Mouse (Mus musculus) monocyte, adult 5-6 weeks (primary cell): Measurements from ENCODE around the gene Tnfrsf13c. TPM values are rescaled to one million over a fixed set of nuclear protein-coding genes. Genes with fewer than 3 reads are reported as not detected.
A peak's percentile ranks its signal among the peaks of the same experiment; 100 is the strongest.
"Not testable (repeated sequence)": the region's sequence is repeated elsewhere in the genome, so short reads cannot be mapped to it uniquely, and the experiment has no call there.

Experiments used
- ATAC-seq: fragments of 153-309, 156-312 bp; replicated peaks from 2 replicates; pipeline ENCODE4 v1.8.0; 2017; ENCODE audit warnings: mild to moderate bottlenecking; ENCODE audit not compliant: low TSS enrichment, insufficient number of reproducible peaks, severe bottlenecking, poor library complexity, low FRiP score
- total RNA-seq: library from RNA; stranded (forward); fragments of 200-1000, 200-491, 200-594 nt; gene quantifications from 3 replicates; pipeline ENCODE4 v1.2.3, GENCODE M21; 2017

Tnfrsf13c gene
- total RNA-seq, result 13.6 to 19.3 TPM (median 17.9 TPM) in 3 replicates

DNA sequence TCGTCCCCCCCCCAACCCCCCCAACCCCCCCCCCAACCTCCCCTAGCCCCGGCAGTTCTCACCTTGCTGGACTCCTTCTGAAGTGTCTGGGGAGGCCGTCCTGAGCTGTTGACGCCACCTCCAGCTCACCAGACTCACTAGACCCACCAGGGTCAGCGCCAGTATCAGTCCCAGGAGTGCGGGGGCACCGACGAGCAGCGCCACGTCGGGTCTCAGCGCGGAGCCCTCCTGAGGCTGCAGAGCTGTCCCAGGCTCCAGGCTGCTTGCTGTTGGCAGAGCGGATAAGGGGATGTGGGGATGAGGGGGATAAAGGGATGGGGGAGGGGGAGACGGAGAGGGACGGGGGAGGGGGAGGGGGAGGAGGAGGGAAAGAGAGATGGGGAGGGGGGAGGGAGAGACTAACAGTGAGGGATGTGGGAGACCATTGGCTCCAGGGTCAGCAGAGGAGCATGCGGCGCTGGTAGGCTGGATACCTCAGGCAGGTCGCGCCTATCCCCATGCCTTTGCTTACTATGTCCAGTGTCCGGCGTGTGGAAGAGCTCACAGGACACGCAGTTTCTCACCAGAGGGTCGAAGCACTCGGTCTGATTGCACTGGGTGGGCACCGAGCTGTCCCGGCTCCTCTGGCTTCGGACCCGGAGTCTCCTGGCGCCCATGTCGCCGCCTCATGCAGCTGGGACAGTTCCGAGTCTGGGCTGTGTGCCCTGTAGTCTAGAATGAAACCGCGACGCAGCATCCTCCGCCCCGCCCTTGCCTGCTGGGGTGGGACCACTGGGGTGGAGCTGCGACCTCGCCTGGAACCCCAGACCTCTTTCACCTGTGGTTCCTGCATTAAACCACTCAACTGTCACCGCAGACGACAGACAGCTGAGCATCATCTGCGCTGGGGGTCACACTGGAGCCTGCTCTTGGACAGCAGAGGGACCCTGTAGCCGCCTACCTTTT, at the start of gene Tnfrsf13c:
Tnfrsf13c (minus strand) TSS at position 713 of the 945 bp plus-strand sequence.
- ATAC-seq, result peak; percentile 41

DNA sequence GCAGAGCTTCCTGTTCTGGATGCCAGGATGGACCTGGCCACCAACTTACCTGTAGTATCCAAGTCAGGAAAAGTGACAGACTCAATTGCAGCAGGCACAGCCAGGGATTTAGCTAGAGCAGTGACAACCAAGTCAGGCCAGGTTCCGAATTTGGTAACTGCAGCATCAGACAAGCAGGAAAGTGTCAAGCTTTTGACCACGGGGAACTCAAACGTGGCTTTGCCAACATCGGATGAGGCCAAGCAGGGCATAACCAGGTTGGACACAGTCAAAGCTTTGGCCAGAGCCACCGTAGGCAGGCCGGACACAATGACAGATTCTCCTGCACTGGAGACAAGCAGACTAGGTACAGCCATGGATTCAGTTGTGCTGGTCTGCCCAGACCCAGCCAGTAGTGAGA, 48.1 kb upstream of the Tnfrsf13c start:
- no peak for ATAC-seq

DNA sequence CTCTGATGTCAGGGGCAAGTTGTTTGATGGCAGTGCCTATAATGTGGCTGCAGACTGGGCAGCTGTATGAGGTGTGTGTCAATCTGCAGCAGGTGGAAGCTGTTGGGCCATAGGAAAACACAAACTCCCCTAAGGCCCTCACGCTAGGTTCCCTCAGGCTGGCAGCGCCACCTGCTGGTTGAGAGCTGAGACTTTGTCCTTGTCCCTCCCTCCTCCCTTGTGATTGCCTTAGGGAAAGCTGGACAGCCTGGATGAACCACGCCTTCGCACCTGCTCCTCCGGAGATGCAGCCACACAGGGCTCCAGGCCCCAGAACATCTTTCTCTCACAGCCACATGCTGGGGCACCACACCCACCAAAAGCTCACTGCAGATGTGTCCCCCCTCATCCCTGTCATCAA, 47.0 kb upstream of the Tnfrsf13c start:
- ATAC-seq, result no peak

DNA sequence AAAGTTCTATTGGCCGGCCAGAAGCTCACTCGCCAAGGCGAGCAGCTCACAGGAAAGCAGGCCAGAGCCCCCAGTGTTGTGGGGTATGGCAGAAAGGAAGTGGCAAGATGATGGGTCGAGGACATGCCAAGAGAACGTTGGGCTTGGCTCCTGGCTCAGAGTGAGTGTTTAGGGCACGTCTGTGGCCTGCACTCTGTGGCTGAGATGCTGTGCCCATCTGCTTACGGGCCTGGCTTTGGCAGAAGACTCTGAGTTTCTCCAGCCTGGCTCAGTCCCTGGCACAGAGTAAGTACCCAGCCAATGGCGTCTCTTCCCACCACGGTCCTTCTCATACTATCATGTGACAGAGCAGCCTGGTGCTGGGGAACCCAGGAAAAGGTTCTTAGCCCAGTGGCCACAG, 44.6 kb upstream of the Tnfrsf13c start:
- ATAC-seq, result no peak

DNA sequence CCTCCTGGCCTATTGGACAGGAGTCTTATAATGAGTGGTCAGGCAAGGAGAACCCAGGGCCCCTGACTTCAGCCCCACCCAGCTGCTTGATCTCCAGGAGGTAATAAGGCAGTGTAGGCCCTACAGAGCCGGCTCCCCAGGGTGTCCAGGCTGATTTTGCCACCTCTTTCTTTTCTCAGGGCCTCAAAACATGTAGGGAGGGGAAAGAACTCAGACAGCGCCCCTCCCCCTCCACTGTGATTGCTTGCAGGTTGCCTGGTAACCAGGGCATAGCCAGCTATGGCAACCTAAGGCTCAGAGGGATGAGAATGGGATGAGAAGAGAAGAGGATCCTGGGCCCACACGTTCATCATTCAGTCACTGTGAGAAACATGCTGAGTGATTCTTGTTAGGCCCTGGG, 44.0 kb upstream of the Tnfrsf13c start:
- no peak for ATAC-seq

DNA sequence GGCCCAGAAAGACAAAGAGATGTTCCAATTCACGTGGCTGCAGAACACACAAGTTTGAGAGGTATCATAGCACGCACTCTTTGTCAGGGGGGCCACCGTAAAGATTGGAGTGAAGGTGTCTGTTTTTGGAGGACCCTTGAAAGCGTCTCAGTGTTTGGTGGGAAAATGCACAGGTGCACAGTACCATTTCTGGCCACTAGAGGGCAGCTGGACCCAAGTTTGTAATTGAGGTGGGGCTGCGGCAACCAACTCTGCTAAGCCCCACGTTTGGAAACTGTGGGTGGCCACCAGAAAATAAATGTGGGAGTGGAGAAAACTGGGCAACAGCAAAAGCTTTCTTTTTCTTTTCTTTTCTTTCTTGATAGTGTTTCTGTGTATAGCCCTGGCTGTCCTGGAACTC, 42.2 kb upstream of the Tnfrsf13c start:
- peak; percentile 49; the same call in 1 of the 2 replicates for ATAC-seq

DNA sequence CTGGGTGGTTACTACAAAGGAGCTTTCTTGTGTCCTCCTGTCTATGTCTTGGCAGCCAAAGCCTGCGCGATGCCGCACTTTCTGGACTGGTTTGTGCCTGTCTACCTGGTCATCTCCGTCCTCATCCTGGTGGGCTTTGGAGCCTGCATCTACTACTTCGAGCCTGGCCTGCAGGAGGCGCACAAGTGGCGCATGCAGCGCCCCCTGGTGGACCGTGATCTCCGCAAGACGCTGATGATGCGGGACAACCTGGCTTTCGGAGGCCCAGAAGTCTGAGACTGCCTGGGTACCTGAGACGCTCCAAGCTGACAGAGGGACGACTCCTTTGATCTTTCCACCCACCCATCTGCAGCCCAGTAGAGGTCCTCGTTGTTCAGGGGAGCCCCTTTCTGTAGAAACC, 35.3 kb upstream of the Tnfrsf13c start:
- 0 out of 2 replicates have a peak, but pooled peaks have one; percentile 60 for ATAC-seq

DNA sequence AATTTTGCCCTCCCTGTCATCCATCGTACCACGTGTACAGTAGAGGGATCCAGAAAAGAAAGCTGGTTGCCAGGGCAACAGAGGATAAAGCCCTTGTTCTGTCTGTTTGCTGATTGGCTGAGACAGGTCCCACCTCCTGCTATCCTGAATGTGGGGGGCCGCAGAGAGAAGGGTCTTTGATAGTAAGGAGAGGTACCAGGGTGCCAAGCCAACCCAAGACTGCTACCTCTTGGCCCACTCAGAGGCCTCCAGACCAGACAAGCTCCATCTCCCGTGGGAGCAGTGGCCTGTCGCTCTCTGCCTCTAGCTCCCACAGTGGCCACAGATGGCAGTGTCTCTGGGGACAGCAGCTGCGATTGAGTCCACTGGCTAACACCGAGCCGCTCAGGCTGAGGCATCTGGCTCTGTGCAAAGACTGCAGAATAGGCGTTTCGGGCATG, 31.8 kb upstream of the Tnfrsf13c start:
- ATAC-seq, result no peak

DNA sequence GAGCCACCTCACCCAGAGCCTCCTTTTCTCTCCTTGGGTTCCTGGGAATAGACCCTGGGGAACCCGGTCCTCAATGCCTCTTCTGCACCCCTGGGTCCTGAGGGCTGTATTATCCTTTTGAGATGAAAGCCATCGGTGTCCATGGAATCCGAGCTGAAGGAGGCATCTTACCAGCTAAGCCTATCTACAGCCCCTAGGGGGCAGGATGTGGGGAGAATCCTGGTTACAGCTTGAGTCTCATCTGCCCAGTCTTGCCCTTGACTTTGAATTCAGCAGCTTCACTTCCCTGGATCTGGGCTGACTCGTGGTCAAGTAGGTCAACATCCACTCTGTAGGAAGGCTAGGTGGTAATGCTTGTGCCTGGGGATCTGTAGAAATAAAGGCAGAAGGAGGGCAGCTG, 31.1 kb upstream of the Tnfrsf13c start:
- ATAC-seq, result no peak

DNA sequence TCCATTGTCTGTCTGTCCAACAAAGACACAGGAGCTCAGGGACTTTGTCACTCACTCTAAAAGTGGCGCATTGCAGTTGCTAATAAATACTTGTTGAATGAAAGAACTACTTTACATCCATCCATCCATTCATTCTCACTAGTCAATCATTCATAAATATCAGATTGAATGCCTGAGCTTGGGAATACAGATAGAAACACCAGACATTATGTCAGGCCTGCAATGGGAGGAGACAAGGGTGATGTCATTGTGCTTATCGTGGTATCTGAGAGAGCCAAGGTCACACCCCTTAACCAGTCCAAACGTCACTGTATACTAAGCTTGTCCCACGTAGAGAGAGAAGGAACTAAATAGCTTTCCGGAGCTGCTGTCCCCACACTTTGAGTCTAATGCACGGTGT, 27.9 kb upstream of the Tnfrsf13c start, which contains the start of gene 1500009C09Rik:
1500009C09Rik (plus strand) TSS at position 301 of the 400 bp plus-strand sequence.
- ATAC-seq, result no peak

DNA sequence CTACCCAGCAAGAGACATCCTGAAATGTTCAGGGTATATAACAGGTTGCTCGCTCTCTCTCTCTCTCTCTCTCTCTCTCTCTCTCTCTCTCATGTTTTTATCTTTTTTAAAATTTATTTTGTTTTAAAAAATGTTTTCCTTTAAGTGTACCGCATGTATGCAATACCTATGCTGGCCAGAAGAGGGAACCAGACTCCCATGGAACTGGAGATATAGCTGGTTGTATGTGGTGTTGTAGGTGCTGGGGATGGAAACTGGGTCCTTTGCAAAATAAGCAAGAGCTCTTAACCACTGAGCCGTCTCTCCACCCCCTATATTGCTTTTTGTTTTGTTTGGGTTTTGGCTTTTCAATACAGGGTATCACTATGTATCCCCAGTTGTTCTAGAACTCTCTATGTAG, 27.4 kb upstream of the Tnfrsf13c start:
- ATAC-seq, result no peak

DNA sequence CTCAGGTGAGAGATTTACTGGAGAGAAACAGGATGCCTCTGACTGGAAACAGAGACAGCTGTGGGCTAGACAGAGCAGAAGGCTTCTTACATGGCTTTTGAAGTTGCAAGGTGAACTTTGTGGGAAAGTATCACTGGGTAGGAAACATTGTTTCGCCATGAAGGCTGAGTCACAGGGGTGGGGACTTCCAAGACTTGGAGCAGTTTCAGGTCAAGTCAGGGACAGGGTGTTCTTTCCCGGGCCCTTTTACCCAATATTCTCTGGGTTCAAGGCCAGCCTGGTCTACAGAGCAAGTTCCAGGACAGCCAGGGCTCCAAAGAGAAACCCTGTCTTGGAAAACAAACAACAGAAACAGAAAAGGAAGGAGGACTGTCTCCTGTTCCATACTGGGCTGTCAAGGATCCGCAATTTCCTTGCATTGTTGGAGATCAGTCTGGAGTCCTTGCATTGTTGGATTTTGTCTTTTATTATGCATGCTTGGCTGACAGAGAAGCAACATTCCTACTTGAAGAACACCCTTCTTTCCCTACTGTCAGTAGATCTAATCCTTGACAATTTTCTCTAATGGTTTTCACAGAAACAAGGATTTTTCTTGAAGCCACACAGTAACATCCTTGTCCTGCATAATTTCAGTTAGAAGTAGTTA, 23.1 kb upstream of the Tnfrsf13c start:
- no peak for ATAC-seq

DNA sequence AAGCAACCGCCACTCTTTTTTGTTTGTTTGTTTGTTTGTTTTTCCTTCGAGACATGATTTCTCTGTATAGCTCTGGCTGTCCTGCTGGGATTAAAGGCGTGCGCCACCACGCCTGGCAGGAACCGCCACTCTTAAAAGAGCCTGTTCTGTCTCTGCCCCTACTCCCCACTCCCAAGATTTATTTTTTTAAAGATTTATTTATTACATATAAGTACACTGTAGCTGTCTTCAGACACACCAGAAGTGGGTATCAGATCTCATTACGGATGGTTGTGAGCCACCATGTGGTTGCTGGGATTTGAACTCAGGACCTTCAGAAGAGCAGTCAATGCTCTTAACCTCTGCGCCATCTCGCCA, 20.6 kb upstream of the Tnfrsf13c start:
- not testable (repeated sequence) for ATAC-seq

DNA sequence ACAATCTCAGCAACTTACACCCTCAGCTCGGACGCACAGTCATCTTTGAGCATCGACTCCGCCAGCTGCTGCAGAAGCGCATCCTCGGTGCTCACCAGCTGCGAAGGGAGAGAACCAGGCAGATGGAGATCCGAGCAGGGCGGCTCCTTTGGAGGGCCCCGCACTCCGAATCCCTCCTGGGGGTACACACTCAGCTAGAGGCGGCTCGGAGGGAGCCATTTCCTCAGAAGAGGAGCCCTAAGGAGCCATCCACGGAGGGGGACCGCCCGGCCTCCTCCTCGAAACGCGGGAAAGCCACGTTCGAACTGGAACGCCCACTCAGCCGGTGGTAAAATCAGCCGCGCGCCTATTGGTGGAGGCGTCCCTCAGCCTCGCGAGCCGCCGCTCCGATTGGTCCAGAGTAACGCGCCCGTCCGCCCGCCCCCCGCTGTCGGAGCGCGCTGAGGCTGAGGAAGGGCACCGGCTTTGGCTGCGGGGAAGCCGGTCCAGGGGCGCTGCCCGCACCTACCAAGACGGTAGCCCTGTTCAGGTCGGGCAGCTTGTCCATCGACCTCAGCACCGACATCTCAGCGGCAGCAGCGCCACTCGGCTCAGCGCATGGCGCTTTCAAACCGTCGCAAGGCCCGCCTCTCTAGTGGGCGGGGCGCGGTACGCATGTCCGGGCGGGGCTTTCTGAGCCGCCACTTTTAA, 20.1 kb upstream of the Tnfrsf13c start, which contains the start of gene Cenpm:
Cenpm (minus strand) TSS at position 634 of the 690 bp plus-strand sequence.
- peak; percentile 96 for ATAC-seq

DNA sequence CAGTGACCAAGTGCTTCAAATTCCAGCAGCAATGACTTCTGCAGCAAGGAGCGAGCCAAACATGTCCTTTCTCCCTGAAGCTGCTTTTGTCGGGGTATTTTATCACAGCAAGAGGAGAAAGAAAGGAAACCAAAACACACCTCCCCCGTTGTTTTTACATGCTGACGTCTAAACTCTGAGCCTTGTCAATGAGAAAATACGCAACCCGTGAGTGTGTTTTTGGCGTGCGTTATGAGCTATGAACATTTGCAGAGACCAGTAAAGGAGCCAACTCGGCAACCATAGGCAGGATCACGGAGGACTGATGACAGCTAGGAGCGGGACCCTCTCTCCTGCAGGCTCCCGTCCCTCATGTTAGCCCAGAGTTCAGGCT, 19.6 kb upstream of the Tnfrsf13c start:
- ATAC-seq, result no peak

DNA sequence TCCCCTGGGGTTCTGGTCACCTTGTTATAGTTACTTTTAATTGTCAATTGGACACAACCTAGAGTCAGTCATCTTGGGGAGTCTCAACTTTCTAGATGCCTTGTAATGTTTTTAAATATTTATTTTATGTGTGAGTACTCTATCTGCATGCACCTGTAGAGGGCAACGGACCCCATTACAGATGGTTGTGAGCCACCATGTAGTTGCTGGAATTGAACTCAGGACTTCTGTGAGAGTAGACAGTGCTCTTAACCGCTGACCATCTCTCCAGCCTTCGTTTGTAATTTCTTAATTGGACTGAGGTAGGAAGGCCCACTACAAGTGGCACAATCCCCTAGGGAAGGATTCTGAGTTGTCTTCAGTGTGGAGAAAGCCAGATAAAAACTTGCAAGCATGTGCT, 19.1 kb upstream of the Tnfrsf13c start:
- no peak for ATAC-seq

DNA sequence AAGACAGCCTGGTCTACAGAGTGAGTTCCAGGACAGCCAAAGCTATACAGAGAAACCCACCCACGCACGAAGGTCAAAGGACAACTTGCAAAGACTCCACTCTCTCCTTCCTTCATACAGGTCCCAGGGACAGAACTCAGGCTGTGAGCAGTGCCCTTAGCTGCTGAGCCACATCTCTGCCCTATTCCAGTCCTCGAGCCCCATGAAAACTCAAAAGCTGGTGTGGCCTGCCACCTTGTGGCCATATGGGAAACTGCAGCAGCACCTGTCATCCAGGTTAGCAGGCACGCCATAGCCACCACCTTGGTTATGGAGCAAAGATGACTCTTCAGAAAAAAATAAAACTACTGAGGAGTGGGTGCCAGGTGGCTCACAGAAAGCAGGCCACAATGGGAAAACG, 12.4 kb upstream of the Tnfrsf13c start:
- ATAC-seq, result peak; percentile 82

DNA sequence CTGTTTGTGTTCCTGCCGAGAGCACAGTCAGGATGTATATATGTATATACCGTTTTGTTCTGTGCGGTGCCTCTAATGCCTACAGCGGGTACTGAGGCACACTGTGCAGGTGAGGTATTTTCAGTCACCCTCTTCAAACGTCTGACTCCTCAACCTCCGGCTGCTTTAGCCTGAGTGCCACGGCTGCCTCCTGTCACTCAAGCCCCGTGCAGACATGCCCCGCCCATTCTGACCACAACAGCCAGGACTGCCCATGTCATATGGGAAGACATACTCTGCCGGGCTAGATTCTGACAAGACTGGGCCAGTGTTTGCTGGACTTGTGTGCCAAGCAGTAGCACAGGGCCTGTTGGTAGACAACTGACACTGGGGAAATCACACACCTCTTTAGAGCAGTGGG, 11.5 kb upstream of the Tnfrsf13c start:
- no peak for ATAC-seq

DNA sequence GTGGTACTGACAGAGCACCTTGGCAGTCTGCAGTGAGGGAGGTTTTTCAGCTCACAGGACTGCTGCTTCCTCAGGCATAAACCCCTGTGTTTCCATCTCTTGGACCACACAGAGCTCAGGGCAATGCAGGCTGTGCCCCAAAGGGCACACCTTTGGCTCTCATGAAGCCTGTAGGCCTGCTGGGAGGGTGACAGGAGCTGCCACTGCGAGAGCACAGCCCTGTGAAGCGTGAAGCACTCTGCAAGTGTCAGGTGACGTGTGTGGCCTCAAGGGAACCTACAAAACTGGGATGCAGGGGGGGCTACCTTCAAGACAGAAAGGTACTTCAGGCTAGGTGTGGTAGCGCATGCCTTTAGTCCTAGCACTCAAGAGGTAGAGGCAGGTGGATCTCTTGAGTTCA, 8.5 kb upstream of the Tnfrsf13c start:
- ATAC-seq, result no peak
